Mouse (Mus musculus) heart, adult 9 months (tissue): ENCODE results near the gene Pck1.

Experiments
- DNase-seq, 2 experiments: peaks; one replicate each; pipeline ENCODE4 v3.0.0; 2022; ENCODE audit warnings: low spot score in 2 of 2

The Pck1 gene

DNA sequence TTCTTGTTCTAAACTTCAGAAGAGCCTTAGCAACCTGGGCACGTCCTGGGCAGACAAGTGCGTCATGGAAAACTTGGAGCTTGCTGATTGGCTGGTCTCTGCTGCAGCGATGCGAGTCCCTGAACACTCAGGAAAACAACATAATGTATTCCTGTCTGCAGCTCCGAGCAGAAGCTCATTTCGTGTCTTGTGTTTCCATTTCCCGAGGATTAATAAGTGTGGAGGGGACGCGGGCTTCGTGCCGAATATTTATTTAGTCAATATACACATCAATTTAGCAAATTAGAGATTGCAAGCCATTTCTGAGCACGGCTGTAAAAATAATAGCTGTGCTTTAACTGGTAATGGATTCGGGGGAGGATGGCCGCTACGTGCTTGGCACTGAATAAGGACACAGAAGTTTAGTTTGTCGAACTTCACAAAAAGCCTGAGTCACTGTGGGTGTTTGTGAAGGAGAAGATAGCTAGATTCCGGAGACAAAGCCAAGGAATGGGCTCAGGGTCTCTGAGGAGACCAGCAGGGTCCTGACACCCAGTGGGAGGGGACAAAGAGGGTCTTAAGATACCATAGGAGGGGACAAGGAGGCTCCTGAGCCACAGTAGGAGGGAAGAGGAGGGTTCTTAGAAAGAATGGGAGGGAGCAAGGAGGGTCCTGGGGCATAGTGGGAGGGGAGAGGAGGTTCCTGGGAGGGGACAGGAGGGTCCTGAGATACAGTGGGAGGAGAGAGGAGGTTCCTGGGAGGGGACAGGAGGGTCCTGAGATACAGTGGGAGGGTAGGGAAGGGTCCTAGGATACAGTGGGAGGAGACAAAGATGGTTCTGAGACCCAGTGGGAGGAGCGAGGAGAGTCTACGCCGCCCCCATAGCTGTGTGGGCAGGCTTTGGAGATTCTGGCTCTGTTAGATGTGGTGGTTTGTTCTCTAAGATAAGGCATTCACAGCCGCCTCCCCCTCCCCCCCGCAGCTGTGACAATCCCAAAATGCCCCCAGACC is 21.0 kb downstream of the Pck1 start:
- DNase-seq, result peak; percentile 52 to 54

GRCm38 (mm10) chr2:173174569-173174968 is 21.7 kb downstream of the Pck1 start:
- no peak for DNase-seq

DNA sequence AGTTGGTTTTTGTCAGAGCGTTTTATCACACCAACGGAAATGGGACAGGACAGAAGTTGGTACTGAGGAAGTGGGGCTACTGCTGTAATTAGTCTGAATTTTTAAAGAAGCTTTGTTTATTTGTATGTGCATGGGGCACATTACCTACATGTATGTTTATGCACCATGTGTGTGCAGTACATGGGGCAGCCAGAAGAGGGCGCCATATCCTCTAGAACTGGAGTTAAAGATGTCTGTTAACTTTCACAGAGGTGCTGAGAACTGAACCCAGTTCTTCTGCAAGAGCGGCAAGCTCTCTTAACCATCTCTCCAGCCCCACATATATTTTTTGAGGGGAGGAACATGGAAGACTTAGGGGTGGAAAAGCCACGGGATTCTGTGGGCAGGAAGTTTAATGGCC is 22.9 kb downstream of the Pck1 start:
- no peak for DNase-seq

DNA sequence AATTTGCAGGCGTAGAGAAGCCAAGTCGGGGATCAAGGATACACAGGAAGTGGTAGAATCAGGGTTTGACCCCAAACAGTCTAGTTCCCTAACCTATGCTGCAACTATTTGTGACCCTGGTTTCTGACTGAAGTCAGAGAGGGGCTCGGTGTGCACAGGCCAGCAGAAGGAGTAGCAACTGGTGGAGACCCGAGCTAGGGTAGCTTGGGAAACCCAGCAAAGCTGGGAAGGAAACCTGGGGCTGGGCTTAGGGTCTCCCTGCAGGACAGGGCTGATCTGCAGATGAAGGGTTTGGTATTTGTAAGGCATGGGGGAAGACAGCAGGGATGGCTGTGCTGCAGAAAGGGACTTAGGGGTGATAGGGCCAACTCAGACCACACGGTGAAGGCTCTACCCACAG is 24.6 kb downstream of the Pck1 start:
- DNase-seq, result no peak

DNA sequence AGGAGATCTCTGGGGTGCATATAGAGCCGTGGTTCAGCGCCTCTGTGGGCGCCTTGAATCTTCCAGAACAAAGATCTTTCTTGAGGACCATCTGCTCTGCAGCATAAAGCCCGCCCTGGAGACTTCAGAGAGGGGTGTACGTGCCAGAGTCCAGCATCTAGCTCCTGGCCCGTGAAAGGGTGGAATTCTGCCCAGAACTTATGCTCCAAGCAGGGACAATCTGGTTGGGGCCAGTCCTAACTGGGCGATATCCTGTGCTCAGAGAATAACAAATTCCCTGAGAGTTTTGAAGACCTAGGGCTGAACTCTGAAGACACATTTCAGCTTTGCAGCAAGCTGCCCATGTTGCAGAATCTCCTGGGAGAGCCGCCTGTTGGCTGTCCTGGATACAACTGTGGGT is 25.1 kb downstream of the Pck1 start:
- DNase-seq, result peak; percentile 41 to 46

DNA sequence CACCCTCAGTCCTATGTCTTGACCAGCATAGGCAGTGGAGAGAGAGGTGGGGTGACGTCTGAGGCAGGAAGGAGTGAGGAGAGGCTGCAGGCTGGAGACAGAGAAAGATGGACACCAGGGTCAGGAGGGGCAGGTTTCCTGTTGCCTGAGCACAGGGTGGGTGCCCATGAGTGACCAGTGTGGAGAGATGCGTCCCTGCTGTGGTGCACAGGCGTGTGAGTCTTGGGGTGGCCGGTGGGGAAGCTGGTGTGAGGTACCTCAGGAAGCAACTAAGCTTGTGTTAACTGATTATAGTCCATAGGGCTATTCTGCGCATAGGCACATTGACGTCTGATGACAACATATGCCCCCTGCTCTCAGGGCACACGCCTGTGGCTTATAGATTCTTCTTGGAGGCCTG is 26.2 kb downstream of the Pck1 start:
- no peak for DNase-seq

- no peak for DNase-seq
Observed at GRCm38 (mm10) chr2:173180026-173180425, 27.2 kb downstream of the Pck1 start.

GRCm38 (mm10) chr2:173180721-173181388 is 28.0 kb downstream of the Pck1 start:
- no peak for DNase-seq

- DNase-seq, result no peak
Observed at GRCm38 (mm10) chr2:173181486-173181885, 28.6 kb downstream of the Pck1 start.

- DNase-seq, result no peak
Observed at GRCm38 (mm10) chr2:173181901-173182300, 29.1 kb downstream of the Pck1 start.

- no peak for DNase-seq
Observed at GRCm38 (mm10) chr2:173182796-173183195, 29.9 kb downstream of the Pck1 start.

DNA sequence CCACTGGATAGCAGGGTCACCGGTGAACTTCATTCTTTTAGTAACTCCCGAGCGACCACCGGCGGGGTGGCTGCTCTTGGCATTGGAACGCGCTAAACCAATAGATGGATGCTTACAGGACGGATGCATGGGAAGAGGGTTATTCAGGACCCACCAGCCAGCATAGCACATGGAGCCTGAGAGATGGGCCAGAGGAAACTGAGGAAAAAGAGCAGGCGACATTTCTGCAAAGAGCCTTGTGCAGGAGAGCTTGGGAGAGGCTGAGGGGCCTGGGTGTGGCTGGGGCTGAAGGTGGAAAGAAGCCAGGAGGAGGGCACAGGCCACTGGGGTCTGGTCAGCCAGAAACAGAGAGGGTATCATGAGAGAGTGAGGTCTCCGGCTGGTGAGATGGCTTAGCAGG is 30.5 kb downstream of the Pck1 start:
- no peak for DNase-seq

GRCm38 (mm10) chr2:173183836-173184460 is 31.1 kb downstream of the Pck1 start:
- DNase-seq, result peak in 1 of 2 experiments; percentile 37

DNA sequence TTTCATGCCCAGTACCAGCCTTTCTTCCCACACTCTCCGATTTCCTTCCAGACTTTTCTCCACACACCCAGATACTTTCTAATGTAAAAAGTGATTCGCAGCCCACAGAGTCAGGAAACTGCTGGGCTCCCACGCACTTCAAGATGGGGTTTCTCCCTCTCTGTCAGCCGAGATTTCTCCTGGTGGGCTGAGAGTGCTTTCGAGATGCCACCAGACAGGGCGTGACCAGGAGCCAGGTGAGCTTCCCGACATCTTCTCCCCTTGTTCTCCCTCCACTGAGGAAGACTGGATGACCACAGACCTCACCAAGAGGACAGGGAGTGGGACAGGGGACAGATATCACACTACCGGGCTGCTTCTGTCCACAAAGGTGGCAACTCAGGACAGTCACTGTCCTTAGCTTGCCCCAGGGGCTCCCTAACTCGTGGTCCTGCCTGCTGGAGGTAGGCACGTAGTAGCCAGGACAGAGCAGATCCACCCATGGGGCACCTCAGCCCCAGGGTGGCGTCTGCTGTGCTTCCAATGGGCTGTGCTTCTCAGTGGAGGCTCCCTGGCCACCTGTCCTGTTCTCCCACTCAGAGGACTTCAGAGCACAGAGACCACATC is 31.7 kb downstream of the Pck1 start:
- no peak for DNase-seq

- no peak for DNase-seq
Observed at GRCm38 (mm10) chr2:173185282-173185681, 32.4 kb downstream of the Pck1 start.

DNA sequence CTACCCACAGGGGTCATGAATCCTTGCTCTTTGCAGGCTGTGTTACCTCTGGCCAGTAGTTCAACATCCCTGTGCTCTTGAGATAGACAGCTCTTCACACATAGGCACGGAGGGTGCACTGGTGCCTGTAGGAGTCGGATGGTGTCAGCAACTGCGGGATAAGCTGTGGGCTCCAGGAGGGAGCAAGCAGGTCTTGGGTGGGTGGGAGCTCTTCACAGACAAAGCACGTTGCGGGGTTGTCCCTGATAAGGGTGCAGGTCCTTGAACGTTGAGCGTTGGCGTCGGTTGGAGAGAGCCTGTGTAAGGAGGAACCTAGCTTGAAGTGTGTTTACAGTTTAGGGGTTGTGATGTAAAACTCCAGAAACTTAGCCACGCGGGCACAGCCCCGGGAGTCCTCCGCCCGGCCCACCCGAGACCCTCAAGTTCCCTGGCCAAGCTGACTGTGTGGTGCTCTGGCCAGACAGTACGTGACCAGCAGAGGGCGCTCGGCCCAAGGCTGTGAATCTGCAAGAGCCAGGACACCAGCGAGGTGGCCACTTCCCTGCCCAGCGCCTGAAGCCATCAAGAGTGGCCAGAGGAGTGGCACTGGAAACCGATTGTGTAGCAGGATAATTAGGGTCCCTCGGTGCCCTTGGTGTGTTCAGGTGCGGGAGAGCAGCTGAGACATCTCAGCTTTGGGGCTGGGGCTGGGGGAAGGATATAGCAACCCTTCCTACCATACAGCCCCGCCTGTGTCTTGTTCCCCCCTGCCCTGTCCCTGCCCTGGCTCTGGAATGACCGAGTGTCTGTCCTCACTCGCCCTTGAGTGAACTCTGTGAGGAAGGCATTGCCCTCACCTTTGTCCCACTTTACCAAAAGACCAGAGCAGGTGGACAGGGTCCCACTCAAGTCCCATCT is 33.4 kb downstream of the Pck1 start:
- DNase-seq, result peak; percentile 45 to 80

- no peak for DNase-seq
Observed at GRCm38 (mm10) chr2:173187182-173187855, 34.5 kb downstream of the Pck1 start.

DNA sequence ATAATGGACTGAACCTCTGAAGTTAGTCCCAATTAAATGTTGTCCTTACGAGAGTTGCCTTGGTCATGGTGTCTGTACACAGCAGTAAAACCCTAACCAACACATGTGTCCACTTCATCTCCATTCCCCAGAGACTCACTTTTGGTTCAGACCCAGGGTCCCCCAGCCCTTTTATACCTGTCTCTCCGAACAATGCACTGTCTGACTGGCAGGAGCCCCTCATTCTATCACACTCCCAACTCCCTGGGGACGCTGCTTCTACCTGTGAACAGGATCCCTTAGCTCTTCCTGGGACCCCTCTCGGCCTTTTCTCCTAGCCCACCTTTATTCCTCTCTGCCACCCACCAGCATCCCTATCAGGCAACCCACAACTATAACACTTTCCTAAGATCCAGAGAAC is 41.9 kb downstream of the Pck1 start:
- DNase-seq, result no peak

- DNase-seq, result no peak
Observed at GRCm38 (mm10) chr2:173202924-173203689, 50.3 kb downstream of the Pck1 start.

- no peak for DNase-seq
Observed at GRCm38 (mm10) chr2:173203726-173204125, 50.9 kb downstream of the Pck1 start.
